8 mouse cellular contexts compared by ENCODE assay signal in the genomic region with DNA sequence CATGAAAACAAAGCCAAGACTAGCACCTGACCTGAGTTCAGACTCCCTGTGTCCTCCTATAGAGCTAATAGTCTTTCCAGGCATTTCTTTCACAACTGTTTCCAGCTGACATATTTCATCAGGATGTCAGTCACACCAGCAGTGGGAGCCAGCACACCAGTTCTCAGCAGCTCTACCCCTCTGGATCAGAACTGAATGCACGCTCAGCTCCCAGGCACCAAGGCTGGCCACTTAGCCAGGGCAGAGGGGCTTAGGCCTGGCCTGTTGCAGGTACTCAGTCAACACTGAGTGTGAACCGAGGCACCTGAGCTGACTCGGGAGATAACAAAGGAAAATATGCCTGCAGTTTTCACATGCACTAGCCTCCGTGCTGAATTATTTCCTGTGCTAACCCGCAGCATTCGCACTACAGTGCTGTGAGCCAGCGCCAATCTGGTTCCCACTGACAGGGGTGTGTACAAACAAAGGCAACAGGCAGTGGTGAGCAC.
DNase-seq lines count a peak whose midpoint lies in the region; ATAC-seq and TF ChIP-seq lines count a peak whose summit lies in the region.

No protein-coding gene starts in this region.

- no peak for ATAC-seq in kidney, postnatal 0 days (replicated peaks; ENCODE audit: low FRiP score, low read depth)
- ATAC-seq in limb, embryonic 14.5 days (ENCODE audit: low FRiP score, low read depth) = peak; percentile 49; the same call in 1 of the 2 replicates

- peak; percentile 50; the same call in 1 of the 2 replicates for TF ChIP-seq CTCF in kidney, postnatal 0 days (IDR thresholded peaks at IDR 0.05; ENCODE audit: low read depth)

- TF ChIP-seq POLR2A in limb, embryonic 14.5 days (IDR thresholded peaks at IDR 0.05; ENCODE audit: borderline replicate concordance, extremely low read depth, insufficient read depth, insufficient read length) = no peak

- H3K4me3 ChIP-seq in kidney, postnatal 0 days (replicated peaks; ENCODE audit: low read depth, low read length) = no peak overlapping the region
- H3K4me3 ChIP-seq in limb, embryonic 14.5 days (replicated peaks; ENCODE audit: low read length) = no peak overlapping the region

- H3K4me2 ChIP-seq in kidney, postnatal 0 days (ENCODE audit: low read length) = no peak overlapping the region
- no peak overlapping the region for H3K4me2 ChIP-seq in limb, embryonic 14.5 days (replicated peaks; ENCODE audit: low read depth, low read length, severe bottlenecking)

- no peaks in the 10 kb centered on the region for H3K9me3 ChIP-seq in kidney, postnatal 0 days (replicated peaks; ENCODE audit: low read length)
- H3K9me3 ChIP-seq in limb, embryonic 14.5 days (ENCODE audit: control insufficient read depth, low read length) = no peaks in the 10 kb centered on the region

- 54% methylated on average over 7 of the region's 7 CpGs for WGBS in kidney, postnatal 0 days
- 51% methylated on average over 7 of the region's 7 CpGs for WGBS in limb, embryonic 14.5 days

- peaks cover 6% of the 10 kb centered on the region; the same call in 1 of the 2 replicates for H3K4me1 ChIP-seq in kidney, postnatal 0 days (replicated peaks; ENCODE audit: insufficient read depth, low read length)
- peaks cover 14% of the 10 kb centered on the region for H3K4me1 ChIP-seq in limb, embryonic 14.5 days (ENCODE audit: control insufficient read depth, insufficient read depth, low read length)

- H3K36me3 ChIP-seq in kidney, postnatal 0 days (ENCODE audit: insufficient read depth, low read length) = no peaks in the 10 kb centered on the region
- no peaks in the 10 kb centered on the region for H3K36me3 ChIP-seq in limb, embryonic 14.5 days (ENCODE audit: control insufficient read depth, insufficient read depth, low read length)

- H3K27me3 ChIP-seq in kidney, postnatal 0 days (ENCODE audit: insufficient read depth, low read length) = no peaks in the 10 kb centered on the region
- no peaks in the 10 kb centered on the region for H3K27me3 ChIP-seq in limb, embryonic 14.5 days (ENCODE audit: control insufficient read depth, insufficient read depth, low read length)

- peak; percentile 43 for DNase-seq in kidney, postnatal 0 days (ENCODE audit: low spot score)
- no peak for DNase-seq in kidney, adult 18-20 months
- DNase-seq in NIH3T3 (ENCODE audit: low read depth) = peak; percentile 69
- DNase-seq in fibroblast of lung, adult 2 months (ENCODE audit: low read depth) = peak; percentile 24
- no peak for DNase-seq in limb, embryonic 14.5 days (ENCODE audit: low spot score)
- no peak for DNase-seq in spleen, postnatal 10 days (ENCODE audit: low spot score in 2 of 2)
- DNase-seq in B cell, adult 2 months = no peak
- DNase-seq in left cerebral cortex, postnatal 10 days (ENCODE audit: extremely low spot score in 1 of 2, low spot score in 2 of 2) = no peak

- no peak overlapping the region for H3K9ac ChIP-seq in kidney, postnatal 0 days (ENCODE audit: low read depth, low read length)
- no peak overlapping the region for H3K9ac ChIP-seq in limb, embryonic 14.5 days (ENCODE audit: low read depth, low read length, severe bottlenecking)

- intact Hi-C loops in left cerebral cortex, postnatal 10 days (cut with DNase I) = no loop called here

- no peak overlapping the region for H3K27ac ChIP-seq in kidney, postnatal 0 days
- H3K27ac ChIP-seq in limb, embryonic 14.5 days (replicated peaks; ENCODE audit: low read depth, low read length) = 0 out of 2 replicates have a peak overlapping the region, but pooled peaks have one; percentile 13

Comparison
In these comparisons a context has a peak if more than half of its experiments do, and no peak if none do; other contexts are left out.
1. DNase-seq: peak in kidney, postnatal 0 days (single experiment), NIH3T3 (single experiment) and fibroblast of lung, adult 2 months (single experiment); none in kidney, adult 18-20 months (single experiment), limb, embryonic 14.5 days (single experiment), spleen, postnatal 10 days (0 of 2), B cell, adult 2 months (0 of 2) and left cerebral cortex, postnatal 10 days (0 of 2).